Mouse (Mus musculus) neutrophil, adult 83 days (primary cell): ENCODE results near the gene Vmn2r90. TPM values are rescaled to one million over a fixed set of nuclear protein-coding genes. Genes with fewer than 3 reads are reported as not detected.

Experiments used
- total RNA-seq, 2 experiments: library from RNA; stranded (reverse); gene quantifications; one replicate each; pipeline ENCODE4 v1.2.4; 2023

Gene Vmn2r90
- not detected for total RNA-seq

GRCm38 (mm10) chr17:17703447-17703846 lies at the start of gene Vmn2r90:
Gene Vmn2r90 (plus strand): TSS chr17:17703747.

Other genes starting within 250 kb of the Vmn2r90 start
- gene Lnpep, start 78.7 kb upstream of the Vmn2r90 start, total RNA-seq: 100 to 1,000 TPM; 121 to 126 TPM
- gene Spaca6, start 123.4 kb downstream of the Vmn2r90 start, total RNA-seq: 1 to 10 TPM; 4.1 to 4.5 TPM
- gene Has1, start 151.5 kb downstream of the Vmn2r90 start, total RNA-seq: under 1 TPM in 1 of 2 experiments, not detected in 1; 0.24 TPM
- gene Fpr1, start 180.2 kb downstream of the Vmn2r90 start, total RNA-seq: 100 to 1,000 TPM; 216 to 244 TPM
- 100 to 1,000 TPM; 343 to 403 TPM for gene Fpr2, start 184.1 kb downstream of the Vmn2r90 start, total RNA-seq
- under 1 TPM in 1 of 2 experiments, not detected in 1; 0.37 TPM for gene Fpr3, start 184.1 kb downstream of the Vmn2r90 start, total RNA-seq